In the genomic region with DNA sequence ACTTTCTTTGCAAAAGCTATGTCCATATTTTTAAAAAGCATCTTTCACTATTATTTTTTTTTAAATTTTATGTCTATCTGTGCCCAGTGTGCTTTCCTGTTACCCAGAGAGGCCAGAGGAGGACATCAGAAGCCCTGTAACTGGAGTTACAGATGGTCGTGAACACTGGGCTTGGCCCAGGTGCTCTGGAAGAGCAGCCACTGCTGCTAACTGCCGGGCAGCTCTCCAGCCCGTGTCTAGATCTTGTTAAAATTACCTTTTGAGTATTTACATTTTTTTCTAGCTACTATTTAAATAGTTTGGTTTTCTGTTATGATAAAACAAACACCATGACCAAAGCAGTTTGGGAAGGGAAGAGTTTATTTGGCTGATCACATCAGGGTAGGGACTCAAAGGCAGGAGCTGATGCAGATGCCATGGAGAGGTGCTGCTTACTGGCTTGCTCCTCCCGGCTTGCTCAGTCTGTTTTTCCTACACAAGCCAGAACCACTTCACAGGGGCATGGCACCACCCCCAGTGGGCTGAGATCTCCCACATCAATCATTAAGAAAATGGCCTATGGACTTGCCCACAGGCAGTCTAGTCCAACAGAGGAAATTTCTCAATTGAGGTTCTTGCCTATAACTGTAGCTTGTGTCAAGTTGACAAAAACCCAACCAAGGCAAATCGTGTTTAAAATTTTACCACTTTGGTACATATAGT, we compare ENCODE assay signal across 21 mouse cellular contexts. TPM values are rescaled to one million over a fixed set of nuclear protein-coding genes. Genes with fewer than 3 reads are reported as not detected.
DNase-seq lines count a peak whose midpoint lies in the region; ATAC-seq and TF ChIP-seq lines count a peak whose summit lies in the region.
"Had no signal": no experiment of that assay in that cellular context is flagged by ENCODE, and none has a peak within 500 bp of the region (broad histone marks: within the 10 kb centered on the region; RNA-seq: fewer than 3 reads in every experiment).

No protein-coding gene starts in this region.

- intact Hi-C loops in gastrocnemius, adult 2 months (cut with DNase I), result loop anchor here (5.0 kb wide), 1 partner anchor 141 kb away; no protein-coding TSS in a partner anchor

- peak; percentile 31 for DNase-seq in cerebellum, adult 11 months
- DNase-seq in cerebellum, adult 9-10 months, result no peak
- no peak for DNase-seq in gastrocnemius, adult 2 months
- no peak for DNase-seq in gastrocnemius, postnatal 10 days
- peak; percentile 23 for DNase-seq in kidney, adult 11 months
- no peak for DNase-seq in liver, postnatal 0 days
- no peak for DNase-seq in liver
- DNase-seq: adrenal gland, adult 8-10 months; adrenal gland, postnatal 36 days; B cell, adult 2 months; embryo, embryonic 11 days had no signal

- H3K27ac ChIP-seq in gastrocnemius, adult 2 months, result peak overlapping the region; percentile 85
- H3K27ac ChIP-seq in kidney, embryonic 14.5 days (ENCODE audit: low read depth, low read length), result no peak overlapping the region
- no peak overlapping the region for H3K27ac ChIP-seq in liver, postnatal 0 days (ENCODE audit: low read depth)
- H3K27ac ChIP-seq: embryonic facial prominence, embryonic 15.5 days; forebrain, embryonic 10.5 days; hindbrain, embryonic 10.5 days; hindbrain, embryonic 14.5 days; intestine, embryonic 15.5 days had no signal

- no peak for TF ChIP-seq EP300 in liver, postnatal 0 days (IDR thresholded peaks at IDR 0.05; ENCODE audit: low read depth)

- no peaks in the 10 kb centered on the region for H3K9me3 ChIP-seq in kidney, embryonic 14.5 days (ENCODE audit: control insufficient read depth, low read length)
- H3K9me3 ChIP-seq in liver, postnatal 0 days (ENCODE audit: low read length), result no peaks in the 10 kb centered on the region
- H3K9me3 ChIP-seq: embryonic facial prominence, embryonic 15.5 days; forebrain, embryonic 10.5 days; G1E; hindbrain, embryonic 10.5 days; intestine, embryonic 15.5 days had no signal

- peak; percentile 32; the same call in 1 of the 2 replicates for TF ChIP-seq CTCF in gastrocnemius, adult 2 months (IDR thresholded peaks at IDR 0.05)
- TF ChIP-seq CTCF in liver, postnatal 0 days (IDR thresholded peaks at IDR 0.05; ENCODE audit: low read depth), result no peak

- H3K4me1 ChIP-seq in kidney, embryonic 14.5 days (ENCODE audit: control insufficient read depth, insufficient read depth, low read length), result 0 out of 2 replicates have a peak, but pooled peaks cover 3% of the 10 kb centered on the region
- H3K4me1 ChIP-seq in liver, postnatal 0 days (ENCODE audit: insufficient read depth), result 0 out of 2 replicates have a peak, but pooled peaks cover 2% of the 10 kb centered on the region
- H3K4me1 ChIP-seq: hindbrain, embryonic 10.5 days had no signal

- no peak overlapping the region for H3K4me2 ChIP-seq in kidney, embryonic 14.5 days (replicated peaks; ENCODE audit: low read depth, low read length)
- no peak overlapping the region for H3K4me2 ChIP-seq in liver, postnatal 0 days (ENCODE audit: low read depth, low read length)
- H3K4me2 ChIP-seq: embryonic facial prominence, embryonic 15.5 days; hindbrain, embryonic 14.5 days; intestine, embryonic 15.5 days had no signal

- no peak for ATAC-seq in kidney, embryonic 14.5 days (ENCODE audit: low FRiP score, low TSS enrichment)
- peak; percentile 40; the same call in 1 of the 2 replicates for ATAC-seq in liver, postnatal 0 days
- ATAC-seq: CD4-positive, CD25-positive, alpha-beta regulatory T cell, adult 4 months; forebrain, embryonic 14.5 days; intestine, embryonic 15.5 days had no signal

- no peak overlapping the region for H3K9ac ChIP-seq in kidney, embryonic 14.5 days (ENCODE audit: low read depth, low read length)
- H3K9ac ChIP-seq in liver, postnatal 0 days (replicated peaks), result no peak overlapping the region
- H3K9ac ChIP-seq: embryonic facial prominence, embryonic 15.5 days; hindbrain, embryonic 14.5 days; intestine, embryonic 15.5 days had no signal

- H3K27me3 ChIP-seq in kidney, embryonic 14.5 days (ENCODE audit: control insufficient read depth, insufficient read depth, low read length), result no peaks in the 10 kb centered on the region
- no peaks in the 10 kb centered on the region for H3K27me3 ChIP-seq in liver, postnatal 0 days (ENCODE audit: insufficient read depth, low read length)
- H3K27me3 ChIP-seq: embryonic facial prominence, embryonic 15.5 days; intestine, embryonic 15.5 days had no signal

- peaks cover 25% of the 10 kb centered on the region; the same call in 1 of the 2 replicates for H3K36me3 ChIP-seq in kidney, embryonic 14.5 days (ENCODE audit: control insufficient read depth, insufficient read depth, low read length)
- H3K36me3 ChIP-seq in liver, postnatal 0 days (replicated peaks; ENCODE audit: insufficient read depth, low read length), result no peaks in the 10 kb centered on the region
- H3K36me3 ChIP-seq: G1E; intestine, embryonic 15.5 days had no signal

- no peak overlapping the region for H3K4me3 ChIP-seq in gastrocnemius, adult 2 months
- no peak overlapping the region for H3K4me3 ChIP-seq in kidney, embryonic 14.5 days (ENCODE audit: low read length)
- no peak overlapping the region for H3K4me3 ChIP-seq in liver, postnatal 0 days (ENCODE audit: low read depth, low read length)
- H3K4me3 ChIP-seq: embryonic facial prominence, embryonic 15.5 days; erythroblast, embryonic 14.5 days; forebrain, embryonic 10.5 days; hindbrain, embryonic 10.5 days; intestine, embryonic 15.5 days had no signal

- WGBS in kidney, embryonic 14.5 days, result 79% methylated on average over 5 of the region's 5 CpGs
- WGBS in liver, postnatal 0 days (ENCODE audit: insufficient replicate concordance), result 73% methylated on average over 5 of the region's 5 CpGs

RNA-seq across cellular contexts. Expression of a gene that starts 16.7 kb away (rescaled TPM):
- total RNA-seq in gastrocnemius, adult 2 months (2021), result 10 to 100 TPM; 12.3 to 28.6 TPM
- total RNA-seq in gastrocnemius, postnatal 10 days (2021), result 10 to 100 TPM; 27.2 to 34.8 TPM
- polyA plus RNA-seq in kidney, embryonic 14.5 days (2014; fragmentation: Nextera tagmentation; extraction: Ambion mirVana), result 115 and 145 TPM in 2 replicates
- 6.8 and 8.0 TPM in 2 replicates for polyA plus RNA-seq in liver, postnatal 0 days (2015; fragmentation: Nextera tagmentation; extraction: Ambion mirVana)

Comparison
In these comparisons a context has a peak if more than half of its experiments do, and no peak if none do; other contexts are left out.
1. DNase-seq: peak in cerebellum, adult 11 months (single experiment) and kidney, adult 11 months (single experiment); none in cerebellum, adult 9-10 months (single experiment), gastrocnemius, adult 2 months (single experiment), gastrocnemius, postnatal 10 days (single experiment), liver, postnatal 0 days (single experiment) and liver (single experiment).